Mouse (Mus musculus) C2C12 (cell line): ENCODE data around the gene Raph1.

Experiments used
- CTCF ChIP-seq: IDR thresholded peaks from one replicate; pipeline ENCODE4 v1.5.1; 2011; ENCODE audit not compliant: control insufficient read depth, insufficient read depth, insufficient read length
- MYOD1 ChIP-seq: IDR thresholded peaks from one replicate; pipeline ENCODE4 v1.6.1; 2011; ENCODE audit warnings: low read depth; ENCODE audit not compliant: control insufficient read depth, insufficient read length

DNA sequence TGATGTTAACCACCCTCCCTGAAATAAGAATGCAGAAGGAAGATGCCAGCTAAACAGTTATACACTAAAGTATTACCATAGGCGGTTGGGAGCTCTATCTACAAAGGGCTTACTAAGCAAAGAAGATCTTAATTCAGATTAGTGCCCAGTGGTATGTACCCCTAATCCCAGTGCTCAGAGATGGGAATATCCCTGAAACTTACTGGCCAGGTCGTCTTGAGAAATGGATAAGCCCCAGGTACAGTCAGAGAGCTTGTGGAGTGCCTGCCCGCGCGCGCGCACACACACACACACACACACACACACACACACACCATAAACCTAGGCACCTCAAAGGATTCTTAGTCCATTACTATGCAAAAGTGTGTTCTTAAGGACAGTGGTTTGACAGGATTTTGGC is 2.8 kb upstream of the Raph1 start:
- TF ChIP-seq CTCF (no peak), MYOD1 (no peak)
